In the genomic region with DNA sequence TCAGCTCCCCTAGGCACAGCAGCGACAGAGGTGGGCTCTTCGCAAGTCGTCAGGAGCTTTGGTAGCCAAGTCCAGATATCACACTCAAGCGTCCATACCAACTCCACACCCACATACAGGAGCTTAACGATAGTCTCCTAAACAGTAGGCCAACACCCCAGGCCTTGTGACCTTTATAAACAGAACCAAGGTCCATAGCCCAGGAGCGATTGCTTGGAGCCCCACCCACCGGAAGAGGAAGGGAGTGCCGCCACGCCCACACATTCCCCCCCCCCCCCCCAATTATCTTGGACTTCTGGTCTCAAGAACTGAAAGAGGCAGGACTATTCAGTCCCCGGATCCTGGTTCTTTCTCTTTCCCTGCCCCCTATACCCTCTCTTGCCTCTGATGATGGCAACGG, we compare ENCODE assay signal across 17 mouse cellular contexts.
"Had no signal": no experiment of that assay in that cellular context is flagged by ENCODE, and none has a peak within 500 bp of the region (broad histone marks: within the 10 kb centered on the region; RNA-seq: fewer than 3 reads in every experiment).

No protein-coding gene starts in this region.

- H3K27me3 ChIP-seq: limb, embryonic 13.5 days; liver, embryonic 13.5 days; midbrain, embryonic 12.5 days; midbrain, embryonic 15.5 days; neural tube, embryonic 12.5 days; neural tube, embryonic 15.5 days had no signal

- ATAC-seq: lung, postnatal 0 days; midbrain, embryonic 15.5 days had no signal

- H3K4me3 ChIP-seq: limb, embryonic 10.5 days; limb, embryonic 13.5 days; liver, embryonic 13.5 days; midbrain, embryonic 12.5 days; midbrain, embryonic 15.5 days; neural tube, embryonic 12.5 days; neural tube, embryonic 15.5 days had no signal

- H3K4me2 ChIP-seq: limb, embryonic 13.5 days; liver, embryonic 13.5 days; lung, embryonic 14.5 days; midbrain, embryonic 12.5 days; midbrain, embryonic 15.5 days; neural tube, embryonic 12.5 days; neural tube, embryonic 15.5 days had no signal

- H3K9ac ChIP-seq: limb, embryonic 13.5 days; liver, embryonic 13.5 days; lung, embryonic 14.5 days; midbrain, embryonic 12.5 days; midbrain, embryonic 15.5 days; neural tube, embryonic 12.5 days; neural tube, embryonic 15.5 days had no signal

- DNase-seq: kidney, adult 18-20 months; kidney, postnatal 14 days; kidney, postnatal 4 days; liver; liver, embryonic 13.5 days; lung, embryonic 14.5 days; right cerebral cortex, adult 18-20 months; right cerebral cortex, postnatal 14 days; thymus, postnatal 36 days had no signal

- H3K36me3 ChIP-seq: limb, embryonic 10.5 days; limb, embryonic 13.5 days; liver, embryonic 13.5 days; midbrain, embryonic 12.5 days; midbrain, embryonic 15.5 days; neural tube, embryonic 12.5 days; neural tube, embryonic 15.5 days had no signal

- H3K4me1 ChIP-seq: limb, embryonic 13.5 days; liver, embryonic 13.5 days; midbrain, embryonic 12.5 days; midbrain, embryonic 15.5 days; neural tube, embryonic 12.5 days had no signal

- H3K27ac ChIP-seq: limb, embryonic 10.5 days; limb, embryonic 13.5 days; liver, embryonic 13.5 days; macrophage; midbrain, embryonic 12.5 days; midbrain, embryonic 15.5 days; neural tube, embryonic 12.5 days; neural tube, embryonic 15.5 days had no signal

- H3K9me3 ChIP-seq: limb, embryonic 10.5 days; limb, embryonic 13.5 days; liver, embryonic 13.5 days; midbrain, embryonic 12.5 days; midbrain, embryonic 15.5 days; neural tube, embryonic 12.5 days had no signal
